Mouse (Mus musculus) adrenal gland, adult 8-10 months (tissue): ENCODE data around the gene Atp1a1. TPM values are rescaled to one million over a fixed set of nuclear protein-coding genes. Genes with fewer than 3 reads are reported as not detected.

Experiments
- DNase-seq: peaks from one replicate; pipeline ENCODE4 v3.0.0; 2022
- total RNA-seq, 4 experiments: library from RNA; stranded (reverse); gene quantifications; 2 replicates each; pipeline ENCODE4 v1.2.4; 2022

Gene Atp1a1
- total RNA-seq, 4 experiments from 2014 or later = 800 to 966 (median 845) TPM

DNA sequence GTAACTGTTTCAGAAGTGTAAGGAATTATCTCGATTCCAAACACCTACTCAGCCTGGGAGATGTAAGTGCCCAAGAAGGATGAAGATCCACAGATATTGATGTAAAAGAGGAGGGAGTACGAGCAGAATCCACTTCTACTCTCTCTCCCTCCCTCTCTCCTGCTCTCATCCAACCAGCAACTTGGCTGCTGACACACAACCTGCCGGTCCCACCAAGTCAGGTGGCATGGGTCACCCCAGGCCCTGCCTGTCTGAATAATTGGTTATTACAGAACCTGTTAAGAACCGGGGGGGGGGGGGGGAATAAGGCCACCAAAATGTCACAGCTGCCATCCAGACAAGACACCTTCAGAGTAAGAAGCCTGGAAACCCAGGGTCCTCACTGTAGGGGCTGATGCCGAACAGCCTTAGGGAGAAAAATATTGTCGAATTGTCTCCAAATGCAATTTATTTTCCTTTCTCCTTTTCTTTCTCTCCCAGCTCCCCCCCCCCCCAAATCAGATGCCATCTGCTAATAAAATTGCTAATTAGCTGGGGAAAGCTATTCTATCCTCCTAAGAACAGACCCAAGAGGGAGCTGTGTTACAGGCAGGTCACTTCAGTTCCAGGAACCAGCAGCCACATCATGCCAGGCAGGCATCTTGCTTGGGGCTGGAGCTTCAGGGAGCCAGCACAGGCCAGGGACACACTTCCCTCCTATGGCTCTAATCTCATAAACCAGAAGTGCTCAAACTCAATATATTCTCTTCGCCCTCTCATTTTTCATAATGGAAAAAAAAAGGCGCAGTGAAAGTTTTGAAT, 6.7 kb upstream of the Atp1a1 start:
- DNase-seq = no peak

DNA sequence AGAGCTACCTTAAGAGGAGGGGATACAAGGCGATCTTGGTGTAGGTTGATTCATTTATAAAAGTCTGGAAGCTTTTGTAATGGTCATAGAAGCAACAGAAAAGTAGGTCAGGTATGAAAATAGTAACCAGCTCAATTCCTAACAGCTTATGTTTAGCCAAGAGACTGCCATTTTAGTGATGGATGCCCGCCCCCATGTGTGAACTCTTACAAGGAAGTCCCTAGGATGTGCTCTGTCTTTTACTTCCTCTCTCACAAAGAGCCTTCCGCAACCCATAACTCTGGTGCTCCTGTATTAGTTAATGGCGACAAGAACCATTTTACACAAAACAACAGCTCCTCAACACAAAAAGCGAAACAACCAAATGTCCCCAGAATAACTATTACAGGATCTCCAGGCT, 4.8 kb upstream of the Atp1a1 start:
- DNase-seq = no peak

DNA sequence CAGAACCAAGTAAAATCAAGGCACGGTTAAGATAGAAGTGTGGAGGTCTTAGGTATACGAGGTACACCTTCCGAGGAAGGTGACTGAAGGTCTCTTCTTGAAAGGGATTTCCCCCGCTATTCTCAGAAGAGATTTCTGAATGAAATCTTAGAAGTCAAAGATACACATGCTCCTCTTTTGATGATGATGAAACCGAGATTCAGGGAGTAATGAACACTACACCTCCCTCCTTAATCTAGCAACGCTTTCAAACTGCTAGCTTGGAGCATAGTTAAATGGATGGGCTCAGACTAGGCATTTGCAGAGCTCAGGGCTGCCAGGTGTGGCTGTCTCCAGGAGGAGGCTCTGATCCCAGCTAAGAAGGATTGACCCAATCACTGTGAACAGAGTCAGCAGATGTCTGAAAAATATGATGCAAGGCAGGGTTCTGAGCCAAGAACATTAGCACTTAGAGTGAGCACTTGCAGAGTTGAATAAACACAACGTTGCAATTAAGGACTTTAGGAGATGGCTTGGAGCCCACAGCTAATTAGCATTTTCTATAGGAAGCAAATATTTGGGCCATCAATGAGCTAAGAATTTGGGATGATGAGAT, 2.5 kb upstream of the Atp1a1 start:
- no peak for DNase-seq

DNA sequence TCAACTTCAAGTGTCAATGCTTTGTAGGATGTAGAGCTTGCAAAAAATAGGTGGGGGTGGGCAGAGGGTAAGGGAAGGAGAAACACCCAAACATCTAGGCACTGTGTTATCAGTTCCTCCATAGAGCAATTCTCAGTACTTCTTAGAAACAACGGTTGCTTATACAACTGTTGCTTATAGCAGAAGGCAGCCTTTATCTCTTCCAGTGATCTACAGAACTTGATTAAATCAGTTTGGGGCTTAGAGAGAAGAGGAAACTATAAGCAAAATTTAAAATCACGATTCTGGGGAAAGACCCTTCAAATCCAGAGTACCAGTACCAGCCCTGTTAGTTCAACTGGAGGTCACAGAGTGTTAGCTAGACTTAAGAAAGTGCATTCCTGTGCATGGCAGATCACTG, 1.2 kb upstream of the Atp1a1 start:
- DNase-seq = no peak

DNA sequence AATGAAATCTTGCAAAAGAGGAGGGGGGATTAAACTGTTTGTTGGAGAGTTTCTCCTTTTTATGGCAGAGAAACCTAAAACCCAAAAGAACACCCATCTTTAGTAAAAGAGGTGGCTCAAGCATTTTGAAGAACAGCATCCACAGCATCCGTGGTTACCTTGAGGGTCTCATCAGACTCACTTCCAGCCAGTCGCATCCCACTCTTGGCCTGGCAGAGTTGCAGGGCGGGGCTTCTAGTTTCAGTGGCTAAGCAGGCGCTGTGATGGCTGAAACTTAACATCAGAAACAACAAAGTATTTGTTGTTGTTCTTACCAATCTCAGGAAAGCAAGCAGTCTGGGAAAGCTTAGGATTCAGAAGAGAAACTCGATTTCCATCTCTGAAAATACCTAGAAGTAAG, 807 bp upstream of the Atp1a1 start:
- DNase-seq = no peak

DNA sequence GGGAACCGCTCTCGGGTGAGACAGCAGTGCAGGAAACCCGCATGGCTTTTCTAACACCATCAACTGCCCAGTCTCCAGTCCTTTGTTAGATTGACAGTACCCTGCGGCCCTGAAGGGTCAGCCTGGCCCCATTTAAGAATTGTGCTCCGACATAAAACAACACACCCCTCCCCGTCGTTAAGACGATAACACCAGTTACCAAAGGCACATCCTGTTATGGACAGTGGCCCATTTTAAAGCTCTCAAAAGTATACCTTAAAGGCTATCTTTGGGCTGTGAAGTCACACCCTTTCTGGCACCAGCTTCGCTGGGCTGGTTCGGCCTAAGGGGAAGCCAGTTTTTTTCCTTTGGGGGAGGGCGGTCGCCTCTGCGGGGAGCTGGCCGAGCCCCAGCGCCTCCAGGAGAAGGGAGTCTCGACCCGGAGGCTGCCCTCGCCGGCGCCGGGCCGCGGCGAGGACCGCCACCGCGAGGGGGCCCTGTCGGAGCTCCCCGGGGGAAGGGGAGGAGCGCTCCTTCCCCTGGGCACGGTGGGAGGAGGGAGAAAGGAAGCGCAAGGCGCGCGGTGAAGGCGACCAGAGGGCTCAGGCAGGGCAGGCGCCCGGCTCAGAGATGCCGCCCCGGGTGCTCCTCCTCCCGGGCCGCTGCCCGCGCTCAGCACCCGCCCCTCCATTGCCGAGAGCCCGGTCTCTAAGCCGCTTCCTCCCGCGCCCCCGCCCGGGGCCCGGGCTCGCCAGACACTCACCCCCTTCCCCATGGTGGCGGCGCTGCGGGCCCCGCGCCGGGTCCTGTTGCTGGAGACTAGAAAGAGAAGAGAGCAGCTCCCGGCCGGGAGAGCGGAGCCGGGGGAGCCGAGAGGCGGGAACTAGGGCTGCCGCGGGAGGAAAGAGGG, 579 bp downstream of the Atp1a1 start:
- peak; percentile 79 for DNase-seq

DNA sequence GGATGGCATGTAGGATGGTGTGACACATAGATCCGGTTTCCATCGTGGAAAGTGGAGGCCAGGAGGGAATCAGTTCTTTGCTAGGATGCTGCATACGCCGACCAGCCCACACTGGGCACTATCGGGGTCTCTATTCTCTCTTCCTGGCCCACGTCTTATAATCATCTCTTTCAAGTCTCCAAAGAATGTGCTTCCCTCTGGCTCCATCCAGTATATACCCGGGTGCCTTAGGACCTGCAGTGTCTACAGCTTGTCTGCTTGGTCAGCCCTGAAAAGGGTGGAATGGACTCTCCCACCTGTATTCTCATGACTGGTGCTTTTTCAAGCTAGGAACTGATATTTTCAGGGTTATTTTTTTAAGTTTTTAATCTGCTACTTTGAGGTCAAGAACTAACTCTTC, 1.3 kb downstream of the Atp1a1 start:
- no peak for DNase-seq

DNA sequence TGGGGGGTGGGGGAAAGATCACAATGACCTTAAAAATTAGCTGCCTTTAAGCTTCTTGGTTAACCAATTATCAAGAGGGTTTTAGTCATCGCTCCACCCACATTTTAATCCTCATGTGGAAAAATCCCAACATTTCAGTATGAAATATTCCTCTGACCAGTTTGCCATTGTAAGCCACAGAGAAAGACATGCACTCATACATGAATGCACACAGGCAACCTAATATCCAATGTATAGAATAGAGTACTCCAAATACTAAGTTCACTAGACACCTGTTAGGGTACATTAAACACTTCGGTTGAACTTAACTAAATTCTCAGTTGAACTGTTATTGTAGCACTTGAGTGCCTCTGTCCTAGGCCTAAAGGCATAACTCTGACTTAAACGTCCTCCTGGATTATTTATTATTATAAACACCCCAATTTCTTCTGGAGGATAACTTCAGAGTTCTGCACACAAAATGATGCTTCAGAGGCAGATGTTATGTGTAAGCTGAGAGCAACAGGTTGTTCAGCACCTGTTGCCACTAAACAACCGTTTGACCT, 1.9 kb downstream of the Atp1a1 start:
- DNase-seq = no peak

DNA sequence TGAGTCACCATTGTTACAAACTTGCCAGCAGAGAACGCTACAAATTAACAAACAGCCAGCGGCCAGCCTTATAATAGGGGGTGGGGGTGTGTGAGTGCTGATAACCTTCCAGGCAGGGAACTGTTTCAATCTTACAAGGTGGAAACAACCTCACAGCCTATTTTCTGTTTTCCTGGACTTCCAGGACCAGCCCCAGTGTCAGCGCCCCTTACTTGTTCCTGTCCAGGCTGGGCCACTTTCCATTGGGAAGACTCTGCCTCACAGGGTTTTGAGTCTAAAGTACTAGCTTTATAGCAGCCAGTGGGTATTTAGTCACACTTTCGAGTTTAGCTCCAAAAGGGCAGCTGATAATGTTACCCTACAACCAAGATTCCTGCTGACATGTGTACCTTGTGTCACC, 2.8 kb downstream of the Atp1a1 start:
- DNase-seq = no peak

DNA sequence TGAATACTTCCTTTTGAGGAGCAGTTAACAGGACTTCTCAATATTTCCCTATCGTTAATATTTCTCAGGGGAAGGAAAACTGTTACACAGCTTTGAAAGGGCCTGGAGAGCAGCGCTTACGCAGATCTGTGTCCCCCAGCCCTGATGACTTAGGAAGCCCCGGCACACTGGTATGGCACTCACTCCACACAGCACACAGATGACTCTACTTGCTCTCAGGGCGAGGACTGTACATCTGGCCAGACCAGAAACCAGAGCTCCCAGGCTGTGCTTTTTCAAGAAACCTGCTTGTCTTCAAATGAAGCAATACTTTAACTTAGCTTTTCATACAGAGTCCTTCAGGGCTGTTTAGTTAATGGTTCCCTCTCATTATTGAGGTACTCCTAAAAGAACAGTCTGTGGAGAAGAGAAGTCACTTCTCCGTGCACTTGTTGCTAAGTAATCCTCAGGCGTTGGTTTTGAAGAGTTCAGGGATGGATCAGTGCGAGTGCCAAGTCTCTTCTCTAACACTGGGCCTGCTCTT, 3.4 kb downstream of the Atp1a1 start:
- no peak for DNase-seq

DNA sequence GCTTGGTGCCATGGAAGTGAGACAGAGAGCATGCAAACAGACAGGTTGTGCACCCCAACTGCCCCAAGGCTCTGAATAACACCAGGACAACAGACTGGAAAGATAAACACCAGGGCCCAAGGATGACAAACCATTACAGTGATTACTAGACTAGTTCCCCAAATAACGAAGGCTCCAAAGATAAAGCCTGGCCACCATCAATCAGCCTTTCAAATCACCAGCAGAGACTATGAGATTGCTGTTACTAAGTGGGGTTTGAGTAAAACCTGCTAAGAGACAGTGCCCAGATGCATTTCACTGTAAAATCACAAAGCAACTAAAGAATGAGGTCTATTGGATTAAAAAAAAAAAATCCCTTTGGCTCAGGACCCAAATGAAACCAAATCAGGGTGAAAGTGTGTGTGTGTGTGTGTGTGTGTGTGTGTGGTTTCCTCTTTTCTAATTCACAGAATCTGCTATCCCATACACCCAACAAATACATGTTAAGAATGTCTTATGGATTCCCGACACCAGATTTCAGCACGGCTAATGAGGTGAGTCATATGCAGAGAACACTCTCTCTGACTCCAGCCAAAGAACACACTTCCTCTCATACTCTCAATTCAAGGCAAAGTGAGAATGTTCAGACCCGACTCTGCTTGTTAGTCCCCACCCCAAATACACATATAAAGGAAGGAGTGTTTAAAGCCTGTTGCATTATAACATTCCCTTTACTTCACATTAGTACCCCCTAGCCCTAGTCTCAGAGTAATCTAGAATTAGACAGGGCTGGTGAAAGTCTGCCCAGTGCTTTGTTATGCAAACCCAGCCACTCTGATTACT, 4.4 kb downstream of the Atp1a1 start:
- no peak for DNase-seq

DNA sequence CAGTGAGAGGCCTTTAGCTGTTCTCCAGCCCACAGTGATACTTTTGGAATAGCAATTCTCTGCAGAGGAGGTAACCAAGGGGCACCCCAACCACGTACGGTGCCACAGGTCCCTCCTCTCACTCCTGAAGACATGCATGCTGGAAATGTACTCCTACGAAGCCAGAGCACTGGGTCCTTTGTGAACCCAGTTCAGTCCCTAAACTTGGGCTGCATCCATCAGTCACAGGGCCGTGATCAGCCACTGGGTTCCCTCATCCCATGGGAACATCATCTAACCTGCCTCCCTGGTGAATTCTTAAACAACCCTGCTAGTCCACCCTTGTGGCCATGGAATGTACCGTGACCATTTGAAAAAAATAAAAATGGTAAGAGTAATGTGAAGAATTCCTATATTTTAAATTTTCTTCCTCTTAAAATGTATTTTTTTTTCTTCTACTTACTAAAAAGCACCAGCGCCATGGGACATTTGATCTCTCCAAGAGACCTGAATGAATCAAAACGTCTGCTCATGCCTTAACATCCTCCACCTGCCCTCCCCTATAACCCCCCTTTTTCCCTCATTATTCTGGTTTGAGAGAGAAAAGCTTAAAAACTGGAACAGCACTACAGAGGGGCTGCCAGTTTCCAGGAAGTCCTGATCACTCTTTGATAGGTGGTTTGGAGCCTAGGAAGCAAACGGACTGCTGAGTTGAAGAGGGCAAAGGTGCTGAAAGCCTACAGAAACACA, 5.1 kb downstream of the Atp1a1 start:
- no peak for DNase-seq

DNA sequence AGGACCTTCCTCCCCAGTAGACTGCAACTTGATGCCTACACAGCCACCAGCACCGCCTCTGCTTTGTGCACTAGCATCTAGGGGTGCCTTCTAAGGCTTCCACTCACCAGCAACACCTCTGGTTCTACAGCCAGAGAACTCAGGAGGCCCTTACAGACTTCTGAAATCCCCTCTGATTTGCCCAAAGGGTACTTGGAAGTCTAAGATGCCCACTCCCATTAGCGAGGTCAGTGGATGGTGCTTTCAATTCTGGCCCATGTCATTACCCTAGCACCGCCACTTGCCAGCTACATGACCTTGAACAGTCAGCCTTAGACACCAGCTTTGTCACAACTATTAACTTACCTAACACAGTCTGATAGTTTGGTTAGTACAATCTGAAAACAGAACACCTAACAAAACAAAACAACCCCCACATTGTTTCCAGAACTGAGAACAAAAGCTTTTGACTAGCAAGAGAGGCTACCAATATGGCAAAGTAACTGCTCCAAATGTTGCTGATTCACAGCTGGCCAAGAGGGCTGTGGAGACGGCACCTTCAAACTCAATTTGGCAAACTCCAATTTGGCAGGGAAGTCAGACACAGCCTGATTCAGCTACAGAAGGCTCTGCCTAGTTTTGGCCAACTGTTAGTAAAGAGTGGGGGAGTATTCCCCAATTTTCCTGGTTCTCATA, 6.1 kb downstream of the Atp1a1 start:
- no peak for DNase-seq

DNA sequence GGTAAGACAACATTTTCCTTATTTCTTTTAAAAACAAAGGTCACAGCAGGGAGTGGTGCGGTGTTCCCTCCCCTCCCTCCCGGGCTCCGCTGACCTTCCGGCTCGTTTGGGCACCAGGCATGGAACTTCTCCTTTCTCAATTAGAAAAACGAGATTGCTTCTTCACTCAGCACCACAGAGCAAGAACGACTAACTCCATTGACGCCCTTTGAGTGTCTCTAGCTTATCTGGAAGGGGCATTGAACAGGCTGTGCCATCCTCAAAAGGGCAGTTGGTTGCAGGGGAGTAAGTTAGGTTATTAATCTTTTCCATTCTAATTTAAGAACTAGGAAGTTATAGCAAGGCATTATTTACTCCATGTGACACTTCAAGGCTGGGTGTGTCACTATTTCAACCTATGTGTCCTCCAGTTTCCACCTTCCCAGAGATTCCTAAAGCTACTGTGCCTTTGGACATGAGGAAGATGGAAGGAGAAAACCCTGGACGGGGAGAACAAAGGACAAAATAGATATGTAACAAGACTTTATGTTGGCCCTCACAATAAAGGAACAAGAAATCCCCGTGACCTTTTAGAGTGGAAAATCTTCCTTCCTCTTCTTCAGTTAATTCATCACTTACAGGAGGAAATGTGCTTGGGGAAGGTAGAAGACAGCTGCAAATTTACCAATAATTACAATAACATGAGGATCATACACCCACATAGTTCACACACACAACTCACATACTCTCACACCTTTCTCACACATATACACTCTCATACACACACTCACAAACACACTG, 7.0 kb downstream of the Atp1a1 start:
- DNase-seq = no peak

DNA sequence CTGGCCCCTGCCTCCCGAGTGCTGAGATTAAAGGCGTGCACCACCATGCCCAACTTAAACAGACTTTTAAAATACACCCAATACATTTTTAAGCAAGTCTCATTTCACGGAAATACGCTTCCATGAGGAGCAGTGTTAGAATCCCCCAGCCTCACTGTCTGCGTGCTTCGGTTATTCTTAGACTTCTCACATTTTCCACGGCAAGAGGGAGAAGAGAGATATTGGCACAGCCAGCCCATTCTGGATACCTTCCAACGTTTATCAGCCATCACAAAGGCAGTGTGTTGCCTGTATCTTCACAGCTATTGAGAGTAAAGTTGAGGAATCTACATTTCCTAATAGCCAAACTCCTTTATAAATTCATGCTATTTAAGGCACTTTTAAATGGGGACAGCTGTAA, 7.8 kb downstream of the Atp1a1 start:
- DNase-seq = no peak

DNA sequence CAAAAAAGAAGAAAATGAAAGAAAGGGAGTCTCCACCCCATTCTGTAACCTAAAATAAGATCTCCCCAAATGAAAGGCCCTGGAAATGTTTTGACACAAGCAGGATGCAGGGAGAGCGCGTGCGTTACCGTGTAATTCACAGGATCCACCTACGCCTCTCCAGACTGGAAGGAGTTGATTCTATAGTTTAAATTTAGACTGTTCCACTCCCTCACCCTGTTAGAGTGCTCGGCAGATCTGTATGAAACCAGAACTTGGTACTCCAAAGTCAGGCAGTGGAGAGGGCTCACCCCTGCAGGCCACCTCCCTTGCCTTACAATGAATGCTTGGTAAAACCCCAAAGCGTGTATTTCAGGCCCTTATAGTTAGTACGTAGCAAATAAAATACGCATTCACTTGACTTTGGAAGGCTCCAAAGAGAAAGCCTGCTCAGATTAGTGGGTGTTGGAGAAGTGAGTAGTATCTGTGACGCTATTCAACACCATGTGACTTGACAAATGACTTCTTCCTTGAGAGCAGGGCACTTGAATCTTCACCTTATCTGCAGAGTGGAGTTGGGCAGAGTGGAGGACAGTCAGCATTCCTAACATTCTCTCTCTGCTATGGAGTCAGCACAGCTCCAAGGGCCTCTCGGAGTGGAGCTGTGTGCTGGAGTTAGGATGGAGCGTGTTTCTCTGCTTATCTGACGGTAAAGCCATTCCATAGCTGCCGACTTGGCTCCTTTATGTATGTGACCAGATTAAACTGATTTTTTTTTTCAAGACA, 8.4 kb downstream of the Atp1a1 start:
- no peak for DNase-seq

DNA sequence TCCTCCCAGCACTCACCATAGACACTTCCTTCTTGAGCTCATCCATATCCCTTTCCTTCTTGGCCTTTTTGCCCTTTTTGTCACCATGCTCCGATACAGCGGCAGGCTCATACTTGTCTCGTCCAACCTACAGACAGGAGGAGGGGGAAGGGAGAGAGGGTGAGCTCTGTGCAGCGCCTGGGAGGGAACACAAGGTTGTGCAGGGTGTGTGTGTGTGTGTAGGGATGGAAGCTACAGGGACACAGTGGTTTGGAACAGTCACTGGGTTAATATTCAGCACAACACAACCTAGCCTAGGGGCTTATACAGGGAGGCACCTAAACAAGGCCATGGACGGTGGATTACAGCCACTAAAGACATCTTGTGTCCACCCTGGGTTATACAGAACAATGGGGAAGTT, 9.5 kb downstream of the Atp1a1 start:
- DNase-seq = no peak

DNA sequence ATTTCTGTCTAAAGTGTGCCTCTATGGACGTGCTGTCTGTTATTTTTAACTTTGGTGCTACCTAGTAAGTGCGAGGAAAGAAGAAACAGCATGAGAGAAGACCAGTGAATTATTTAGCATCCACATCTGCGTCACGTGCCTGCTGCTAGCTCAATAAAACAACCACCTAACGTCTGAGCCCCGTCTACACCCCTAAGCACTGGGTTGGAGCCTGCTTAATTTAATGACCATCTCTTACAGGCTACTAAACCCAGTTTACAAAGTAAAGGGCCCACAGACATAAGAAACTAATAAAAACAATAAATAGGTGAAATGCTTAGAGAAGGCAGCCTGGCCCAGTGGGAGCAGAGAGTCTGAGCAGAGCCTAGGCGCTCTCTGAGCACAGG, 11.2 kb downstream of the Atp1a1 start:
- DNase-seq = no peak
